Mouse (Mus musculus): ENCODE data around the gene Ciita. TPM values are rescaled to one million over a fixed set of nuclear protein-coding genes. Genes with fewer than 3 reads are reported as not detected.

Ciita gene
- polyA plus RNA-seq, 1 experiment: 17.0 TPM

DNA sequence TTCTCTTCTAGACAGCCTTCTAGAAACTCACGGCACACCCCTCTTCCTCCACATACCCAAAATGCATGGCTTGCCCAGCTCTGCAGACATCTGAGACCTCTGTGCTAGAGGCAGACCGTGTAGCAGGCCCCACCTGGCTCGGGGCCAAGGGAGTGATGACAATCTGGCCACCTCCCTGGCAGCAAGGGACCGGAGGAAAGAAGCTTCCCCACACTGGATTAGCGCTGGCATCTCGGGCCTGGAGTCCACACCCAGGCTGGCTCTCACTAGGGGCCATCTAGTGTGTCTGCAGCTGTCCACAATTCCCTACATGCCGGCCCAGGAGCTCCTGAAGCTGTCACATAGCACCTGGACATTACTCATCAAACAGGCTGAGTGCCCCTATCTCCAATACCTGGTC lies 54.7 kb downstream of the Ciita start:
- TF ChIP-seq POLR2A (IDR thresholded peaks at IDR 0.05; ENCODE audit: low read depth, low read length) (no peak), CTCF (IDR thresholded peaks at IDR 0.05; ENCODE audit: extremely low read depth, insufficient read length, insufficient replicate concordance, low read depth, low read length) (no peak)
- H3K4me1 ChIP-seq (ENCODE audit: control insufficient read depth, insufficient read depth, insufficient read length, low read length): peaks cover 2% of the 10 kb centered on the region; the same call in 1 of the 2 replicates
- no peak overlapping the region for H3K27ac ChIP-seq (ENCODE audit: insufficient read depth, low read depth, low read length)
- no peaks in the 10 kb centered on the region for H3K27me3 ChIP-seq (ENCODE audit: control insufficient read depth, insufficient read depth, low read length)
- 52% methylated on average over 7 of the region's 7 CpGs for WGBS
- no peak overlapping the region for H3K4me3 ChIP-seq (ENCODE audit: low read depth, low read length)
- H3K36me3 ChIP-seq (ENCODE audit: control insufficient read depth, insufficient read depth, low read length): peaks cover 10% of the 10 kb centered on the region; the same call in 1 of the 2 replicates

DNA sequence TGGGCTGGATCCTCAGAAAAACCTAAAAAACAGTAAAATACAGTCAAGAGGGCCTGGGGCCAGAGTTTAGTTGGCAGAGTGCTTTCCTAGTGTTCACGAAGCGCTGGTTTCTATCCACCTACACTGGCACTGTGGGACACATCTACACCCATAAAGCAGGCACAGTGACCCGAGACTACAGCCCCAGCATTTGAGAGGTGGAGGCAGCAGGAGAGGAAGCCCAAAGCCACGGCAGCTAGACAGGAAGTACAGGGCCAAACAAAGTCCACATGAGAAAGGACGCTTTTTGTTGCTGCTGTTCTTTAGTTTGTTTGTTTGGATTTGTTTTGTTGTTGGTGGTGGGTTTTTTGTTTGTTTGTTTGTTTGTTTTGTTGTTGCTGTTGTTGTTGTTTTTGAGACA lies 56.5 kb downstream of the Ciita start:
- TF ChIP-seq CTCF (IDR thresholded peaks at IDR 0.05; ENCODE audit: extremely low read depth, insufficient read length, insufficient replicate concordance, low read depth, low read length) (no peak), POLR2A (IDR thresholded peaks at IDR 0.05; ENCODE audit: low read depth, low read length) (no peak)
- H3K4me1 ChIP-seq (ENCODE audit: control insufficient read depth, insufficient read depth, insufficient read length, low read length): peaks cover 5% of the 10 kb centered on the region
- no peak overlapping the region for H3K4me3 ChIP-seq (ENCODE audit: low read depth, low read length)
- 65% methylated on average over 5 of the region's 5 CpGs for WGBS
- peaks cover 10% of the 10 kb centered on the region; the same call in 1 of the 2 replicates for H3K36me3 ChIP-seq (ENCODE audit: control insufficient read depth, insufficient read depth, low read length)
- no peak overlapping the region for H3K27ac ChIP-seq (ENCODE audit: insufficient read depth, low read depth, low read length)
- H3K27me3 ChIP-seq (ENCODE audit: control insufficient read depth, insufficient read depth, low read length): no peaks in the 10 kb centered on the region

DNA sequence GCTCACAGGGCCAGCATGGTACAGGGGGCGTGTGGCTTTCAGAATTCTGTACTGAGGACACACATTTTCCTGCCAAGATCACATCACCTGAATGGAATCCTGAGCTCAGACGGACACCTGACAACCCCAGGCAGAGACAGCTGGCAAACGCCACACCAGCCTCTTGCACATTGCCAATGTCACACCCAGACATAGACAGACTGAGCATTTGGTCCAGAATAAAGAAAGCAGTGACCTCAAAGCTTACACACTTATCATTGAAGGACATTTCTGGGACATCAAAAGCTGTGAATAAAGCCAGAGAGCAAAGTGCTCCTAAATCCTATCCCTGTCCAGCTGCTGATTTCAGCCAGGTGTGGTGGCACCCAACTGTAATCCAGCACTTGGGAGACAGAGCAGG lies 57.1 kb downstream of the Ciita start:
- 65% methylated on average over 3 of the region's 3 CpGs for WGBS
- no peak overlapping the region for H3K27ac ChIP-seq (ENCODE audit: insufficient read depth, low read depth, low read length)
- peaks cover 11% of the 10 kb centered on the region for H3K4me1 ChIP-seq (ENCODE audit: control insufficient read depth, insufficient read depth, insufficient read length, low read length)
- no peaks in the 10 kb centered on the region for H3K27me3 ChIP-seq (ENCODE audit: control insufficient read depth, insufficient read depth, low read length)
- H3K36me3 ChIP-seq (ENCODE audit: control insufficient read depth, insufficient read depth, low read length): 0 out of 2 replicates have a peak, but pooled peaks cover 5% of the 10 kb centered on the region
- TF ChIP-seq CTCF (IDR thresholded peaks at IDR 0.05; ENCODE audit: extremely low read depth, insufficient read length, insufficient replicate concordance, low read depth, low read length): no peak
- no peak for TF ChIP-seq POLR2A (IDR thresholded peaks at IDR 0.05; ENCODE audit: low read depth, low read length)
- H3K4me3 ChIP-seq (ENCODE audit: low read depth, low read length): no peak overlapping the region

- 48% methylated on average over 16 of the region's 16 CpGs for WGBS
- Histone ChIP-seq H3K4me3 (ENCODE audit: low read depth, low read length) (peak overlapping the region; percentile 69), H3K4me1 (ENCODE audit: control insufficient read depth, insufficient read depth, insufficient read length, low read length) (peaks cover 13% of the 10 kb centered on the region; the same call in 1 of the 2 replicates), H3K36me3 (ENCODE audit: control insufficient read depth, insufficient read depth, low read length) (0 out of 2 replicates have a peak, but pooled peaks cover under 1% of the 10 kb centered on the region), H3K27me3 (ENCODE audit: control insufficient read depth, insufficient read depth, low read length) (no peaks in the 10 kb centered on the region), H3K27ac (ENCODE audit: insufficient read depth, low read depth, low read length) (no peak overlapping the region)
- no peak for TF ChIP-seq POLR2A (IDR thresholded peaks at IDR 0.05; ENCODE audit: low read depth, low read length)
- no peak for TF ChIP-seq CTCF (IDR thresholded peaks at IDR 0.05; ENCODE audit: extremely low read depth, insufficient read length, insufficient replicate concordance, low read depth, low read length)
Observed at GRCm38 (mm10) chr16:10540763-10541597, 61.1 kb downstream of the Ciita start.

DNA sequence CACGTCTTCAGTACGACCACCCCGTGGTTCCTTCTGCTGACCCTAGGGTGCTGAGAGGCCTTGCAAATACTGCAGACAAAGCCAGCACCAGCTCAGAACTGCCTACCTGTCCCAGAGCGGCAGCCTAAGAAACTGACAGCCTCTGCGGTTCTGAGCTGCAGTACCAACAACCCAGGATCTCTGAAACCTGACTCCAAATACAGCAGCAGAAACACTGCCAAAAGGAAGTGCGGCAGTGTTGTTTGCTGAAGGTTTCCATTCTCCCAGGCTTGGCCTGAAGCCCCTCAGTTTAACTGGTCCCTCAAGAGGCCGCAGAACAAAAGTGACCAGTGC lies 61.7 kb downstream of the Ciita start:
- peak overlapping the region; percentile 69 for H3K4me3 ChIP-seq (ENCODE audit: low read depth, low read length)
- H3K36me3 ChIP-seq (ENCODE audit: control insufficient read depth, insufficient read depth, low read length): no peaks in the 10 kb centered on the region
- WGBS: 4% methylated on average over 7 of the region's 7 CpGs
- TF ChIP-seq POLR2A (IDR thresholded peaks at IDR 0.05; ENCODE audit: low read depth, low read length) (no peak), CTCF (IDR thresholded peaks at IDR 0.05; ENCODE audit: extremely low read depth, insufficient read length, insufficient replicate concordance, low read depth, low read length) (no peak)
- H3K4me1 ChIP-seq (ENCODE audit: control insufficient read depth, insufficient read depth, insufficient read length, low read length): peaks cover 13% of the 10 kb centered on the region; the same call in 1 of the 2 replicates
- no peaks in the 10 kb centered on the region for H3K27me3 ChIP-seq (ENCODE audit: control insufficient read depth, insufficient read depth, low read length)
- H3K27ac ChIP-seq (ENCODE audit: insufficient read depth, low read depth, low read length): no peak overlapping the region

DNA sequence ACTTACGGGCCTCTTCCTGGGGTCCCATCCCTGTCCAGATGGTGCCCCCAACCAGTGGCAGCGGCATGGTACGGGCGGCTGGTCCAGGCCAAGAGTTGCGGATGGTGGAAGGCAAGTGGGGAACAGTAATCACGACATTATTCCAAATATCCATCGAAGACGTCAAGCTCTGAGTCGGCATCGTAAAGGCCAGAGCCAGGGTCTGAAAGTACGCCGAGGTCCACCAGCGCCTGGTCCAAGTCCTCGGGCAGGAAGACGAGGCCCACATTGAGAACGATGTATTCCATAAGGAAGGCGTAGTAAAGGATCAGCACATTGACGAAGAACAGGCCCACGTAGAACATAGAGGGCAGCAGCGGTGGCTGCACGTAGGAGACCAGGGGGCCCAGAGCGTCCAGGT lies 62.4 kb downstream of the Ciita start:
- H3K4me1 ChIP-seq (ENCODE audit: control insufficient read depth, insufficient read depth, insufficient read length, low read length): peaks cover 13% of the 10 kb centered on the region; the same call in 1 of the 2 replicates
- H3K27ac ChIP-seq (ENCODE audit: insufficient read depth, low read depth, low read length): no peak overlapping the region
- TF ChIP-seq POLR2A (IDR thresholded peaks at IDR 0.05; ENCODE audit: low read depth, low read length) (no peak), CTCF (IDR thresholded peaks at IDR 0.05; ENCODE audit: extremely low read depth, insufficient read length, insufficient replicate concordance, low read depth, low read length) (no peak)
- 6% methylated on average over 22 of the region's 22 CpGs for whole genome bisulfite sequencing
- peak overlapping the region; percentile 69 for H3K4me3 ChIP-seq (ENCODE audit: low read depth, low read length)
- no peaks in the 10 kb centered on the region for H3K27me3 ChIP-seq (ENCODE audit: control insufficient read depth, insufficient read depth, low read length)
- H3K36me3 ChIP-seq (ENCODE audit: control insufficient read depth, insufficient read depth, low read length): no peaks in the 10 kb centered on the region

- H3K4me1 ChIP-seq (ENCODE audit: control insufficient read depth, insufficient read depth, insufficient read length, low read length): peaks cover 13% of the 10 kb centered on the region; the same call in 1 of the 2 replicates
- under 1% methylated on average over 58 of the region's 61 CpGs for WGBS
- TF ChIP-seq CTCF (IDR thresholded peaks at IDR 0.05; ENCODE audit: extremely low read depth, insufficient read length, insufficient replicate concordance, low read depth, low read length) (no peak), POLR2A (IDR thresholded peaks at IDR 0.05; ENCODE audit: low read depth, low read length) (peak; percentile 99)
- H3K27me3 ChIP-seq (ENCODE audit: control insufficient read depth, insufficient read depth, low read length): no peaks in the 10 kb centered on the region
- peak within 1 kb of the TSS; percentile 69 for H3K4me3 ChIP-seq (ENCODE audit: low read depth, low read length)
- H3K27ac ChIP-seq (ENCODE audit: insufficient read depth, low read depth, low read length): no peak within 1 kb of the TSS
- no peaks in the 10 kb centered on the region for H3K36me3 ChIP-seq (ENCODE audit: control insufficient read depth, insufficient read depth, low read length)
Observed at GRCm38 (mm10) chr16:10542698-10543365, 63.0 kb downstream of the Ciita start, which contains the start of gene Dexi. Gene Dexi (minus strand): TSS chr16:10543054.

Data from small intestine, adult 2 months (tissue).